Mouse (Mus musculus) T-helper 1 cell (primary cell): ENCODE measurements around the gene Rbp2.

ENCODE experiments used
- in situ Hi-C: fragments of 300-600 bp; cut with MboI, MseI; formaldehyde crosslinking; loops from one replicate; pipeline ENCODE4 v1.15.1; 2025; ENCODE audit warnings: high pct_unique_total_duplicates

Rbp2 gene

DNA sequence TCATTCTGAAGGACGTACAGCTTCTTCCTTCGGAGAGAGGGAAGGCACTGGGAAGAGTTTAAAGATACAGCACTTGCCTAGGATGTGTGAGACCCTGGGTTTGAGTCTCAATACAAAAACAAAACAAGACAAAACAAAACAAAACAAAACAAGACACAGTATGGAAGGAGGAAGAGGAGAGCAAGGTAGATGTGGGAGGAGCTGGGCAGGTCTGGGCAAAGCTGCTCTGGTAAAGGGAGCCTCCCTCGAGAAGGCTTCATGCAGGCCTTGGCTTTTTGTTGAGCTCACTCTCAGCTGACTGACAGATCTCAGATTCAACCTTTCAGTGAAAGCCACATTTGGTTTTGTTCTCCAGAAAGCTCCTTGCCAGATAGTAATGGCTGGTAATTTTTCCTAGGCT is at the start of gene Rbp2:
Gene Rbp2, plus strand, starts transcription at position 301 of the 400 bp plus-strand sequence.
- in situ Hi-C loops = loop anchor here (25.0 kb wide), 1 partner anchor 949 kb away; no protein-coding TSS in a partner anchor

DNA sequence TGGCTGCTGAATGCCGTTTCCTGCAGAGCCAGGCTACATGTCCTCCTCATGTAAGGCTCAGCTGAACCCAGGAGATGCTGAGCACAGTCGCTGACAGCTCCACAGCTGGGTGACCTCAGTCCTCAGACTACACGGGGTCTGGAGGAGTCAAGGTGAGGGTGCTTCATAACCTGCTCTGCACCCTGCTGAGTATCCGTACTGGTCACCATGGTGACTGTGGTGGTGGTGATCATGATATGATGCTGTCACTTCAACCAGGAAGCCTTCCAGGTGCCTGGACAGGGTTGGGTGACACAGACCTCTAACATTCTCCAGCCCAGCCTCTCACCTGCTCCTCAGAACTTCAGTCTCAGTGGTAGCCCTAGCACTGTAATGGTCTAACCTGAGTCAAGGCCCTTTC is 48.1 kb upstream of the Rbp2 start:
- in situ Hi-C loops = no loop called here

- in situ Hi-C loops = no loop called here
Observed at GRCm38 (mm10) chr9:98439091-98439490, 46.8 kb upstream of the Rbp2 start.

DNA sequence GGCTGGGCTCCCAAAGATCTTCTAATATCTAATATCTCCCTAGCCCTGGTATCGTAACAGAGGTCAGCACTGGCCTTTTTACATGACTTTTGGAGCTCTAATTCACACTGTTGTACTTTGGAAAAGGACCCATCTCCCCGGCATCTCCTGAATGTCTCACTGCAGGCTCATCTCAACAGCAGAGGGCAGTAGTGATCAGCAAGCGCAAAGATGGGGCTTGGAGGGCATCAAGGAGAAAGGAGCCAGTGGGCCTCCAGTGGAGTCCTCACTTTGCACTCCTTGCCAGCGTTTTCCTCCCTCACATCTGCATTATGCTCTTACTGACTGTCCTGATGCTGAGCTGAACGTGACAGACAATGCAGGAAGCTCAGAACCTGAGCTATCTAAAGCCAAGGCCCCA is 43.3 kb upstream of the Rbp2 start:
- in situ Hi-C loops = no loop called here

GRCm38 (mm10) chr9:98445359-98446149 is 40.4 kb upstream of the Rbp2 start:
- in situ Hi-C loops = no loop called here

GRCm38 (mm10) chr9:98450976-98451375 is 34.9 kb upstream of the Rbp2 start:
- in situ Hi-C loops = no loop called here

DNA sequence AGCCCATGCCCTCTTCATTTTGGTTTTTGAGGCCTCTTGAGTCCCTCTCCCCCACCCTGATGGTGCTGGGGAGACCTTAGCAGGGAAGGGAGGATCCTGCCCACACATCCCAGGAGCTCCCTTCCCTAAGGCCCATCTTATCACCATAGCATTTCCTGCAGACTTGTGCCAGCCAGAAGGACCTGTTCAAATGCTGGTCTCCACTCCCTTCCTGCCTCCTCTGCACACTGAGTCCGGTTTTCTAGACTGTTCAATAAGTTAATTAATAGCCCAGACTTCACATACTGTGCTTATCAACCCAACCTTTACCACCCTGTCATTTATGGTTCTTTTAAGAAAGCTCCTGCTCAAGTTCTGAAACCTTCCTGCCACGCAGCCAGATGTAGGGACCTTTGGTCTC is 19.2 kb upstream of the Rbp2 start:
- in situ Hi-C loops = no loop called here

- in situ Hi-C loops = loop anchor here (25.0 kb wide), 1 partner anchor 943 kb away; no protein-coding TSS in a partner anchor
Observed at GRCm38 (mm10) chr9:98480172-98480749, 5.7 kb upstream of the Rbp2 start.

DNA sequence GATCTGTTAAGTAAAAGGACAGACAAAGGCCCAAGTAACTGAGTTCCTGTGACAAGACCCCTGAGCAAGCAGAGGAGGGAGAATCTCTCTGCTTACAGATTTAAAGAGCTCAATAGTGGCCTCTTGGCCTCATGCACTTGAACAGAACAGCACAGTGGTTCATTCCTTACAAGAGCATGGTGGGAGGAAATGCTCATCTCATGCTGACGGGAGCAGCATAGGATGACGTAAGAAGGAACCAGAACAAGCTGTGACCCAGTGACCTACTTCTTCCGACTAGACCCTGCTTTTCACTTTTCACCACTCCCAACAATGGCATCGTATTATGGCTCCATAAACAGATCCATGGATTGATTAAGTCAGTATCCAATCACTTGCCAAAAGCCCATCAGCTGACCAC is 3.7 kb upstream of the Rbp2 start:
- in situ Hi-C loops = loop anchor here (25.0 kb wide), 1 partner anchor 945 kb away; no protein-coding TSS in a partner anchor

GRCm38 (mm10) chr9:98485020-98485419 is 895 bp upstream of the Rbp2 start:
- in situ Hi-C loops = loop anchor here (25.0 kb wide), 1 partner anchor 948 kb away; no protein-coding TSS in a partner anchor

DNA sequence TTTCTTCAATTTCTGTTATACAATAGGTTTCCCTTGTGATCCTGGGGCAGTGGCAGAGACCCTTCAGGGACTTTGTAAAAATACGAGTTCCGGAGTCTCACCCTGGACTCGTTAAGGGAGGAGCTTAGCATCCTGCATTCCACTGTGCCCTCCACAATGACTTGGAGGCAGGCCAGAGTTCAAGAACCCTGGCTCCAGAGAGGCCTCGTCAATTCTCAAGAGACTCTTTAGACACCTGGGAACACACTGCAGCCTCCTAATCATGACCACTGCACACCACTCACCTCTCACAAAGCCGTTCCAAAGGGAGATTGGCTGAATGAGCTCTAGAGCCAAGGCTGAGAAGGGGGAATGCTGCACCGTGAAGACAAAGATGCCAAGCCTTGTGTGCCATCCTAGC is 1.4 kb downstream of the Rbp2 start:
- in situ Hi-C loops = loop anchor here (25.0 kb wide), 1 partner anchor 950 kb away; no protein-coding TSS in a partner anchor

DNA sequence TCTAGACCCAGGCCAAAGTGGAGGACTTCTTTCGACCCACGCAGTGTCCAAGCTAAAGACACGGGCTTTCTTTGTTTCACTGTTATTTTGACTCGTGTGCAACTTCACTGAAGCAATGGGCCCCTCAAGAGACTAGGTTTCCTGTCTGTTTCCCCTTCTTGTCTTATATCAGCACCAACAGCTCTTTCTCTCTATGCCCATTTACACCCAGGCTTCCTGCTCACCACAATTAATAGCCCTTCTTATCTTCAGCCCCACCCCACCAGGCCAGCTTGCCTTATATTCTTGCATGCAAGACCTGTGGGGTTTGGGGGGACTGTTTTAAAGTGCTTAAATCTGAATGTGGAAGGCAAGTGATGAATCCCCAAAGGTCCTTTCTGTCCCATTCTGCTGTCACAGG is 3.6 kb downstream of the Rbp2 start:
- in situ Hi-C loops = loop anchor here (25.0 kb wide), 1 partner anchor 952 kb away; no protein-coding TSS in a partner anchor

GRCm38 (mm10) chr9:98490128-98490527 is 4.2 kb downstream of the Rbp2 start:
- in situ Hi-C loops = loop anchor here (25.0 kb wide), 1 partner anchor 953 kb away; no protein-coding TSS in a partner anchor

- in situ Hi-C loops = loop anchor here (25.0 kb wide), 1 partner anchor 954 kb away; no protein-coding TSS in a partner anchor
Observed at GRCm38 (mm10) chr9:98491071-98491470, 5.2 kb downstream of the Rbp2 start.

- in situ Hi-C loops = loop anchor here (25.0 kb wide), 1 partner anchor 955 kb away; no protein-coding TSS in a partner anchor
Observed at GRCm38 (mm10) chr9:98492212-98492611, 6.3 kb downstream of the Rbp2 start.

GRCm38 (mm10) chr9:98492821-98493220 is 6.9 kb downstream of the Rbp2 start:
- in situ Hi-C loops = loop anchor here (25.0 kb wide), 1 partner anchor 956 kb away; no protein-coding TSS in a partner anchor

DNA sequence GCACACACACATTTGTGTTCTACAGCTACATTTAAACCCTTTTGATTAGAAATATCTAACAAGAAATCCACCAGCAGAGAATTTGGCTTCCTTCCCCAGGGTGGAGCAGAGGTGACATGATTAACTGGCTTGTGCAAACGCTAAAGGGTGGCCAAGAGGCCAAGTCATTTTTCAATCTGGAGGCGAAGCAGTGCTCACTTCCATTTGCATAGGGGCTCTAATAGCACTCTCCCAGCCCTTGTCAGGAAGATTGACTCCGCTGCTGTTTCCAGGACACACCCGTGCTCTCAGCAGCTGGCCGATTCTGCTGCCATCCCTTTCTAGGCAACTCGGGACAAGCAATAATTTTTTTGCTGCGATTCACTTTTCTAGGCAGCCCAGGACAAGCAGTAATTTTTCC is 11.2 kb downstream of the Rbp2 start:
- in situ Hi-C loops = loop anchor here (25.0 kb wide), 1 partner anchor 960 kb away; no protein-coding TSS in a partner anchor

DNA sequence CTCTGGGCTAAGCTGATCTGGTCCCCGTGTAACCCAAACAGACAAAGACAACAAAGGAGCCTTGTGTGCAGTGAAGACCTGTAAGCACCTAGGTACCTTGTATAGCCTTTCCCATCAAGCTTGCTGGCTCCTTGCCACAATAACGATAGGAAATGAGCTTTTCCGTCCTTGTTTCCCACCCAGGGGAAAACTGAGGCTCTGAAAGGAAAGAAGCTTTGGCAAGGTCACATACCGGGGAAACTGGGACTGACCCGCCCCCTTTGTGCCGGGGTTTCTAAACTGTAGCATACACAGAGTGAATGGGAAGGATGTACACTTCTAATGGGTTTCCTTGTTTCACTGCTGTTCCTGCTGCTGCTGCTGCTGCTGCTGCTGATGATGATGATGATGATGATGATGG is 12.1 kb downstream of the Rbp2 start:
- in situ Hi-C loops = loop anchor here (25.0 kb wide), 1 partner anchor 961 kb away; no protein-coding TSS in a partner anchor

- in situ Hi-C loops = loop anchor here (25.0 kb wide), 1 partner anchor 961 kb away; no protein-coding TSS in a partner anchor
Observed at GRCm38 (mm10) chr9:98498717-98499268, 12.9 kb downstream of the Rbp2 start.

DNA sequence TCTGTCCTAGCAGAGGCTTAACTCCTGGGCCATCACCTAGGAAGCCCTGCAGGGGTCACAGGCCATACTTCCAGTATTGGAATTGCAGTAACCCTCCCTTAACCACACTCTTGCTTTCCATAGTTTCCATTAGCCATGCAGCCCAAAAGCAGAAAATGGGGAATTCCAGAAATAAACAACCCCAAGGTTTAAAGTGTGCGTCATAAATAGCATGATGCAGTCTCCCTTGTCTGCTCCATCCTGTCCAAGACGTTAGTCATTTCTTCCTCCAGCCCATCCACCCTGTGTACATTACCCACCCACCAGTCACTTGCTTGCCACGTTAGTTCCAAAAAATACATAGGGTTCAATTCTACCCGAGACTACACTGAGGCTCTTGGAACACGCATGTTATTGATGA is 13.7 kb downstream of the Rbp2 start:
- in situ Hi-C loops = loop anchor here (25.0 kb wide), 1 partner anchor 962 kb away; no protein-coding TSS in a partner anchor

GRCm38 (mm10) chr9:98507480-98507879 is 21.6 kb downstream of the Rbp2 start:
- in situ Hi-C loops = no loop called here
